Mouse (Mus musculus) cerebellum, adult 8-10 months (tissue): ENCODE measurements around the gene 1700008O03Rik.
A peak's percentile ranks its signal among the peaks of the same experiment; 100 is the strongest.

ENCODE experiments used
- DNase-seq: peaks from one replicate; pipeline ENCODE4 v3.0.0; 2022

The 1700008O03Rik gene

DNA sequence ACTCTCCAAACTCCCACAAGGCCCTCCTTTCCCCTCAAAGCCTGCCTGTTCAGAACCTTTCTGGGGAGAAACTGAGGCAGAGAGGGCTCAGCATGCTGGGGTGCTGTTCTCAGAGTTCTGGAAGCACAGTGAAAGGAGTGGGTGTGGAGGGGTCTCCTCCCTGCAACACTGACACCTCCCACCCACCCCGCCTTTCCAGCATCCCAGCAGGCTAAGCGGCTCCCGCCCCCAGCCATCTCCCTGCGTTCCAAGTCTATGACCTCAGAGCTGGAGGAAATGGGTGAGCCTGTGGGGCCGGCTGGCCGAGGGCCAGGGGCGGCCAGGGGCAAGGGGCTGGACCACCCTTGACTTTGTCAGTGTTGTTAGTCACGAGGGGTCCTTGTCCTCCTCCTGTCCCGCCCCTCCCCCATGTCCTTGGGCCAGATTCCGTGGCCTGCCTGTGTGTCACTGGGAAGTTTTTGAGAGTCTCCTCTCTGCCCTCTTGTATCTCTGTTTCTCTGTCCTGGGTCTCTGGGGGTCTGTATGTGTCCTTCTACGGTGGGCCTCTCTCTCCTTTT lies 42.1 kb downstream of the 1700008O03Rik start:
- no peak for DNase-seq

DNA sequence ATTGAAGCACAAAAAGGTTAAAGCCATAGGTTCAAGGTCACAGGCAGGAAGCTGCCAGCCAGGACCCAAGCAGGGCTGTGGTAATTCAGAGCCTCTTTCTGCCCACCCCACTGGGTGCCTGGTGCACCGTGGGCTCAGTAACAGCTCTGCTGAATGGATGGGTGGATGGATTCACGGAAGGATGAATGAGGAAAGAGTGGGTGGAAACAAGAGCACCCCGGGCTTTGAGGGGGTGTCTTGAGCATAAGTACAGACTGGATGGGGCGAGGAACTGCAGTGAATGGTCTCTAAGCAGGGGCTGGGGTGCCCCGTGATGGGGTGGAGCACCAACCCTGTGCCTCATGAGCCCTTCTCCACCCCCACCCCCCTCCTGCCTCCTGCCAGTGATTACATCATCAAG lies 43.9 kb downstream of the 1700008O03Rik start:
- no peak for DNase-seq

- no peak for DNase-seq
These were observed 44.5 kb downstream of the 1700008O03Rik start for GRCm38 (mm10) chr7:44341119-44341518.

GRCm38 (mm10) chr7:44340226-44340625 lies 45.4 kb downstream of the 1700008O03Rik start:
- DNase-seq: no peak

GRCm38 (mm10) chr7:44337121-44337849 lies 48.3 kb downstream of the 1700008O03Rik start:
- peak; percentile 45 for DNase-seq

DNA sequence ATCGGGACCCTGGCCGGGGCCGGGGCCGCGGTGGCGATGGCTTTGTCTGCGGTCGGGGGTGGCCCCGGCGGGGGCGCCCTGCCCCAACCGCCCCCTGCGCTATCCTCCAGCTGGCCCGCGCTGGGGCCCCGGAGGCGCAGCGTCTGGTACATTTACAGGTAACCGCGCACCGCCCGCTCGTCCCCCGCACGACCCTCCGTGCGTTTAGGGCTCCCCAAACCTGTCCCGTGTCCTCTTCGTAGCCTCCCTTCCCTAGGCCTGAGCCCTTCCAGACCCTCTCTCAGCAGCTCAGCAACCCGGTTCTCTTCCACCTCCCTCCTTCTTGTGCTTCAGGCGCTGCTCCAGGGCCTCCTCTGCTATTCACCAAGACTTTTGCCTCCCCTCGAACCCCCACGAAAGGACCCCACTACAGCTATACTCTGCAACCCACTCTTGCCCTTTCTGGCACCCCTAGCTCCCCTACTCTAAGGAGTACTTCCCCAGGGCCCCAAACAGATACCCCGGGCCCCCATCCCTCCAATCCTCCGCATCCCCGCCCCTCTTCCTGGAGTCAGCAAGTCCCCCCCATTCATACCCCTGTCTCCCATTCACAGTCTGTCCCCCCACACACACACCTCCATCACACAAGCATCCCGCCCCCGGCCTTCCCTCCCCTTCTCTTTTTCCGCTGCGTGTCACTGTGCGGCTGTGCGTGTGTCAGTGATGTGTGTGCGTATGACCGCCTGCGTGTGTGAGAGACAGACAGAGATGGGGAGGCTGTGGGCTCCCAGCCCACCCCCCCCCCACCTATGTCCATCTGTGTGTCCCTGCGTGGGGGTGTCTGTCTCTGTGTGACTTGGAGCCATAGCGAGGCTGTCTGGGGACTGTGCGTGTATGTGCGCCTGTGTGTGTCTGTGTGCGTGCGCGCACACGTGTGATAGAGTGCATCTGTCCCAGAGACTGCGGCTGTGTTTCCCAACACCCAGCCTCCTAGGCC lies 49.3 kb downstream of the 1700008O03Rik start:
- DNase-seq: peak; percentile 58

- peak; percentile 72 for DNase-seq
These were observed 50.4 kb downstream of the 1700008O03Rik start for GRCm38 (mm10) chr7:44335031-44335878.

GRCm38 (mm10) chr7:44334139-44334538 lies 51.5 kb downstream of the 1700008O03Rik start:
- DNase-seq: no peak

GRCm38 (mm10) chr7:44332336-44332735 lies 53.3 kb downstream of the 1700008O03Rik start:
- DNase-seq: no peak

DNA sequence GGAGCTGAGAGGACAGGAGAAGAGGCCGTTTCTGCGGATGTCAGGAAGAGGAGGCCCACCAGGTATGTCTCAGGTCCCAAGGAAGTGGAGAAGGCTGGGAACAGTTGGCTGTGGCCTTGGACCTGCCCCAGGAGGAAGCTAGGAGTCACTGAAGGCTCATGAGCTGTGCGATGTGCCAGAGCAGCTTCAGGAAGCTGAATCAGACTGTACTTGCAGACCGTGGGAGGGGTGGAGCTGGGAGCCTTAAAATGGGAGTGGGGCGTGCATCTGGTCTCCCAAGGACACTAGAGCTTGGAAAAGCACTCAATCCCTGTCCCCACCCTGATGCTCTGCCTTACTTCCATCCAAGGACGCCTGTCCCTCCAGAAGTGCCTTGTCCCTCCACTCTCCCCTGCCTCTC lies 59.0 kb downstream of the 1700008O03Rik start:
- no peak for DNase-seq

GRCm38 (mm10) chr7:44322290-44322689 lies 63.3 kb downstream of the 1700008O03Rik start:
- no peak for DNase-seq

- DNase-seq: peak; percentile 66
These were observed 64.7 kb downstream of the 1700008O03Rik start for GRCm38 (mm10) chr7:44320886-44321285.

- peak; percentile 41 for DNase-seq
These were observed 67.7 kb downstream of the 1700008O03Rik start for GRCm38 (mm10) chr7:44317913-44318312.

DNA sequence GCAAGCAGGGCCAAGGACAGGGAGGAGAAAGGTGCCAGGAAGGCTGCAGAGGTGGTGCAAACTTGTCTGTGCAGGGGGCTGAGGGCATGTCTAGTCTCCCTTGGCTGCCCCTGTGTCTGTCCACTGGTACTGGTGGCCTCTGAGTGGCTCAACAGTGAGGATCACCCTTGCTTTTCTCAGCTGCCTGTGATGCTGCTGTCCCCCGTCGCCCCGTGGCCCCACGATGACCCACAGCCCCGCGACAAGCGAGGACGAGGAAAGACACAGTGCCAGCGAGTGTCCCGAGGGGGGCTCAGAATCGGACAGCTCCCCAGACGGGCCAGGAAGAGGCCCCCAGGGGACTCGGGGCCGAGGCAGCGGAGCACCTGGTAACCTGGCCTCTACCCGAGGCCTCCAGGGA lies 73.1 kb downstream of the 1700008O03Rik start:
- peak; percentile 27 for DNase-seq

GRCm38 (mm10) chr7:44311713-44312304 lies 73.8 kb downstream of the 1700008O03Rik start:
- DNase-seq: peak; percentile 37

DNA sequence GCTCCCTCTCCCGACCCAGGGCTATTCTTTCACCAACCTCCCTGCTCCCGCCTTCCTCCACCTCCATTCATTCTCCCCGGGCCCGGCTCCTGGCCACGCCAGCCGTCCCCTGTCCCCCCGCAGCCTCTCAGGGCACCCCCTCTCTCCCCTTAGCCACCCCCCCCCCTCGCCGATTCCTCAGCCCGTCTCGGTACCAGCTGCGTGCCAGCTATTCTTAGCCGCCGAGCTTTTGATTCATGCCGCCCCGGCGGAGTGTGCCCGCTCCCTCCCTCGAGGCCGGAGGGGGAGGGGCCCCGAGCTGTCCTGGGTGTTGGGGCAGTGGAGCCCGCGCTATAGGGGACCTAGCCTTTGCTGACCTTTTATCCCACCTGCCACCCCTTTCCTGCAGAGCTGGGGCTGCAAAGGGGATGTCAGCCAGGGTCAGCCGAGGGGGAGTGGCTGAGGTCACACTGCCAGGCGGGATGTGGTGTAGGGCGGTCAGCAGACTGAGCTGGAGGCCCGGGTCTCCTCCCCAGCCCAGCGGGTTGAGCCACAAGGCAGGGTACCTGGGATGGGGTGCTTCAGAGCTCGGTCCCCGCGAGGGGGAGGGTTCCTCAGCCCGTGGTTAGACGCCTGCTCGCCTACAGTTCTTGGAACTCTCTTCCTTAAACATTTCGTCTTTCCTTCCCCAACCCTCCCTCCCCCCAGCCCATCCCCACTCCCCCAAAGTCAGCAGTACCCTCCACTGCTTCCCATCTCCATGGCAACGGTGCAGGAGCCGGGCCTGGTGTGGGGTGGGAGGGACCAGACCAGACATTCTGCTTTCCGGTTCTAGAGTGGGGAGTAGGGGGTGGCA lies 74.5 kb downstream of the 1700008O03Rik start:
- DNase-seq: peak; percentile 55

DNA sequence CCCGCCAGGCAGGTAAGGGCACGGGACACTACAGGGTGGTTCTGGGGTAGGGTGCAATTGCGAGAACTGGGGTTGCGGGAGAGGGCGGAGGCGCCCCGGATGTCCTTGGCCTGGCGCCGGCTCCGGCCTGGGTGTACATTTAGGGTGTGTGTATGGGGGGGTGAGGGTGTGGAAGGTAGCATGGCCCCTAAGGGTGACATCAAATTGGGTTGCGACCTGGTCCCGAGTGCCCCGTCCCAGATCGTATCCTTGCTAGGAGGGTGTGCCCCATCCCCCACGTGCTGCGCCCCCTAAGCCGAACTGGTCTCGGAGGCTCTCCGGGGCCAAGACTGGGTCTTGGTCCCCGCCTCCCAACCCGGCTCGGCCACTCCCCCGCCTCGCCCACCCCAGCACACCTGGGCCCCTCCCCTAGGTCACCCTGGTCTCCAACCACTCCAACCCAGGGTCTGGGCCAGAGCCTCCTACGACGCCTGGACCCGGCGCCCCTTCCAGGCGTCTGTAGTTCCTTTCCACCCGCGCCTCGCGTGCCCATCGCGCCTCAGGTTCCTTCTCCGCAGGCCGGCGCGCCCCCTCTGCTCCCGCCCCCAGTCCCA lies 75.2 kb downstream of the 1700008O03Rik start:
- peak; percentile 49 for DNase-seq
